ENCODE assay signal across 8 mouse cellular contexts in the genomic region with DNA sequence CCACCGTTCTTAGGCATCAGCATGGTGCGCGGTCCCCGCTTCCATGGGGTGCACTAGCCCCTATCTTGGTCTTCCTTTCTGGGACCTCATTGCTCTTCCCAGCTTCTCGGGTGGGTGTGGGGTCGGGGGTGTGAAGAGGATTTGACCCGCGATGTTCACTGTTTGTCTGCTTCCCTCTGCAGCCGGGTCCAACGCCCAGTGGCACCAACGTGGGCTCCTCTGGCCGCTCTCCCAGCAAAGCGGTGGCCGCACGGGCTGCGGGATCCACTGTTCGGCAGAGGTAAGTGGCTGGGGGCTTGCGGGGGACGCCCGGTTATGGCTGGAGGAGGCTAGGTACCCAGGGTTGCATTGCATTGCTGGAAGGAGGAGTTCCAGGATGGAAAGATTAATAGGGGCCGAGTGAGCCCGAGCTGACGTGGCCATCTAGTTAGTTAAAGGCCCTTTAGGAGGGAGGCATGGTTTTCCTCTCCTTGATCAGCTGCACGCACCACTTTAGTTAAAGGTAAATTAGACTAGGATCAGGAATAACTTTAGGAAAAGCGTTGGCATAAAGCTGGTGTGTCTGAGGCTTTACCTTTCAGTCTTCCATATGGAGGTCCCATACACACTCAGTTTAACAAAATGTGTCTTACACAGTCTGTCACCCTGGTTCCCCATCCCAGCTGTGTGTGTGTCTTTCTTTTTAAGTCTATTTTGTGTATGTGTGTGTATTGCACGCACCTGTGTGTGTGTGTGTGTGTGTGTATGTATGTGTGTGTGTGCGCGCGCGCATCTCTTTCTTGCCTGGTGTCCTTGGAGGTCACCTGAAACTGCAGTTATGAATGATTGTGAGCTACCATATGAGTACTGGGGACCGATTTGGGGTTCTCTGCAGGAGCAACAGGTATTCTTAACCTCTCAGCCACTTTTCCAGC. TPM values are rescaled to one million over a fixed set of nuclear protein-coding genes. Genes with fewer than 3 reads are reported as not detected.
DNase-seq lines count a peak whose midpoint lies in the region; ATAC-seq and TF ChIP-seq lines count a peak whose summit lies in the region.

No protein-coding gene starts in this region.

- peaks cover 7% of the 10 kb centered on the region; the same call in 1 of the 2 replicates for H3K4me1 ChIP-seq in kidney, postnatal 0 days (replicated peaks; ENCODE audit: insufficient read depth, low read length)
- H3K4me1 ChIP-seq in forebrain, embryonic 10.5 days: peaks cover 24% of the 10 kb centered on the region
- H3K4me1 ChIP-seq in liver, embryonic 13.5 days (replicated peaks): peaks cover 34% of the 10 kb centered on the region

- peak overlapping the region; percentile 76 for H3K4me2 ChIP-seq in kidney, postnatal 0 days (ENCODE audit: low read length)
- H3K4me2 ChIP-seq in liver, embryonic 13.5 days: peak overlapping the region; percentile 77

- H3K9me3 ChIP-seq in kidney, postnatal 0 days (replicated peaks; ENCODE audit: low read length): no peaks in the 10 kb centered on the region
- H3K9me3 ChIP-seq in forebrain, embryonic 10.5 days: no peaks in the 10 kb centered on the region
- no peaks in the 10 kb centered on the region for H3K9me3 ChIP-seq in liver, embryonic 13.5 days (replicated peaks)

- ATAC-seq in kidney, postnatal 0 days (replicated peaks; ENCODE audit: low FRiP score, low read depth): peak; percentile 22
- ATAC-seq in liver, embryonic 13.5 days (ENCODE audit: low read depth): peak; percentile 21

- peak; percentile 38 for DNase-seq in kidney, postnatal 0 days (ENCODE audit: low spot score)
- DNase-seq in kidney, postnatal 36 days: no peak
- peak; percentile 13 for DNase-seq in MEL-GATA-1-ER (ENCODE audit: extremely low read depth, low read depth)
- DNase-seq in forebrain, embryonic 10.5 days (ENCODE audit: extremely low spot score, low spot score): no peak
- DNase-seq in liver, embryonic 13.5 days: no peak
- DNase-seq in Muller cell, postnatal 12 days (ENCODE audit: inconsistent ontology term): no peak
- no peak for DNase-seq in cerebellum, adult 18-20 months
- DNase-seq in adrenal gland, adult 2 months: no peak

- peak overlapping the region; percentile 85 for H3K4me3 ChIP-seq in kidney, postnatal 0 days (replicated peaks; ENCODE audit: low read depth, low read length)
- peak overlapping the region; percentile 76 for H3K4me3 ChIP-seq in forebrain, embryonic 10.5 days
- H3K4me3 ChIP-seq in liver, embryonic 13.5 days (replicated peaks): peak overlapping the region; percentile 88

- H3K27ac ChIP-seq in kidney, postnatal 0 days: peak overlapping the region; percentile 96
- peak overlapping the region; percentile 93 for H3K27ac ChIP-seq in forebrain, embryonic 10.5 days
- peak overlapping the region; percentile 92 for H3K27ac ChIP-seq in liver, embryonic 13.5 days

- peak overlapping the region; percentile 87 for H3K9ac ChIP-seq in kidney, postnatal 0 days (ENCODE audit: low read depth, low read length)
- peak overlapping the region; percentile 86 for H3K9ac ChIP-seq in liver, embryonic 13.5 days

- peaks cover 33% of the 10 kb centered on the region for H3K36me3 ChIP-seq in kidney, postnatal 0 days (ENCODE audit: insufficient read depth, low read length)
- H3K36me3 ChIP-seq in forebrain, embryonic 10.5 days (replicated peaks): peaks cover 66% of the 10 kb centered on the region
- H3K36me3 ChIP-seq in liver, embryonic 13.5 days: peaks cover 64% of the 10 kb centered on the region

- WGBS in kidney, postnatal 0 days: 12% methylated on average over 31 of the region's 31 CpGs
- 14% methylated on average over 31 of the region's 31 CpGs for WGBS in forebrain, embryonic 10.5 days
- WGBS in liver, embryonic 13.5 days (ENCODE audit: insufficient replicate concordance): 12% methylated on average over 31 of the region's 31 CpGs

- no peaks in the 10 kb centered on the region for H3K27me3 ChIP-seq in kidney, postnatal 0 days (ENCODE audit: insufficient read depth, low read length)
- no peaks in the 10 kb centered on the region for H3K27me3 ChIP-seq in forebrain, embryonic 10.5 days (ENCODE audit: poor library complexity, severe bottlenecking)
- H3K27me3 ChIP-seq in liver, embryonic 13.5 days: no peaks in the 10 kb centered on the region

- no peak for TF ChIP-seq CTCF in kidney, postnatal 0 days (IDR thresholded peaks at IDR 0.05; ENCODE audit: low read depth)

RNA-seq across cellular contexts. Expression of a gene that starts 0.5 kb away (rescaled TPM):
- 421 and 445 TPM in 2 replicates for polyA plus RNA-seq in kidney, postnatal 0 days (2015; fragmentation: Nextera tagmentation; extraction: Ambion mirVana)
- 339 and 348 TPM in 2 replicates for polyA plus RNA-seq in forebrain, embryonic 10.5 days (2016; fragmentation: Nextera tagmentation; extraction: Ambion mirVana)
- 247 and 248 TPM in 2 replicates for polyA plus RNA-seq in liver, embryonic 13.5 days (2015; fragmentation: Nextera tagmentation; extraction: Ambion mirVana)
- total RNA-seq in adrenal gland, adult 2 months (2021): 100 to 1,000 TPM; 210 to 256 TPM
- 619 and 728 TPM in 2 replicates for polyA plus RNA-seq in adrenal gland, adult 2 months (2012; rRNA removed)

RNA-seq across cellular contexts. Expression of a gene that starts 0.9 kb away (rescaled TPM):
- 48.1 and 53.1 TPM in 2 replicates for polyA plus RNA-seq in kidney, postnatal 0 days (2015; fragmentation: Nextera tagmentation; extraction: Ambion mirVana)
- polyA plus RNA-seq in forebrain, embryonic 10.5 days (2016; fragmentation: Nextera tagmentation; extraction: Ambion mirVana): 80.7 and 84.3 TPM in 2 replicates
- polyA plus RNA-seq in liver, embryonic 13.5 days (2015; fragmentation: Nextera tagmentation; extraction: Ambion mirVana): 16.2 and 19.4 TPM in 2 replicates
- 100 to 1,000 TPM; 119 to 162 TPM for total RNA-seq in adrenal gland, adult 2 months (2021)
- polyA plus RNA-seq in adrenal gland, adult 2 months (2012; rRNA removed): 98.7 and 125 TPM in 2 replicates

Comparison
In these comparisons a context has a peak if more than half of its experiments do, and no peak if none do; other contexts are left out.
1. DNase-seq: peak in kidney, postnatal 0 days (single experiment) and MEL-GATA-1-ER (single experiment); none in kidney, postnatal 36 days (0 of 2), forebrain, embryonic 10.5 days (single experiment), liver, embryonic 13.5 days (single experiment), Muller cell, postnatal 12 days (single experiment), cerebellum, adult 18-20 months (0 of 2) and adrenal gland, adult 2 months (single experiment).
2. Peak in every context shown above with its lines, with median percentiles within 50 percentile points of each other: H3K27ac ChIP-seq and H3K4me3 ChIP-seq.